Mouse (Mus musculus) ES-Bruce4 (cell line): ENCODE measurements at regions not wholly inside any gene's neighbourhood (a gene's known extent, or its start where the extent isn't known, plus 50 kb on each side); places are given as distances from the start of the nearest gene placed in this dataset.

Source experiments
- CTCF ChIP-seq: IDR thresholded peaks from one replicate; pipeline ENCODE4 v1.8.1; 2011; ENCODE audit warnings: low read depth, low read length
- POLR2A ChIP-seq: IDR thresholded peaks from one replicate; pipeline ENCODE4 v1.8.1; 2011; ENCODE audit warnings: low read length; ENCODE audit not compliant: insufficient read depth

DNA sequence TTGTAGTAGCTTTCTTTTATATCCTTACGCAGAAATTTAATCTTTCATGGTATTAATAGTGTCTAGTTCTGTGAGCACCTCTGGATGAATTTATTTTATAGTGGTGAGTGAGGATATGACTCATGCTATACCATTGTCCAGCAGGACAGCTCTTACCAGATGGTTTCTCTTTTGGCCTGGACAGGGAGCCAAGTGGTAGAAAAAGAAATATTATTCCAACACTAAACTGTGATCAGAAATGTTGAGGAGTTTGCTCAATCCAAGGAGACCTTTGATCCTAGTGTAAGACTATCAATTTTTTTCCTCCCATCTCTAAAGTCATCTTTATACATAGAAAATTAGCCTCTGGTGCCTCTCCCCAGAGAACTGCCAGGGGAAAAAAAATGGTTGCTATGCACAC, 86.0 kb upstream of the Ppp3ca start:
- no peak for TF ChIP-seq CTCF
- no peak for TF ChIP-seq POLR2A
